Mouse (Mus musculus): ENCODE results near the gene Mogat1. TPM values are rescaled to one million over a fixed set of nuclear protein-coding genes. Genes with fewer than 3 reads are reported as not detected.
"Not testable (repeated sequence)": the region's sequence is repeated elsewhere in the genome, so short reads cannot be mapped to it uniquely, and the experiment has no call there.

Gene Mogat1
- total RNA-seq, 2 experiments from 2014 or later, result 0.64 TPM; not detected in 1

DNA sequence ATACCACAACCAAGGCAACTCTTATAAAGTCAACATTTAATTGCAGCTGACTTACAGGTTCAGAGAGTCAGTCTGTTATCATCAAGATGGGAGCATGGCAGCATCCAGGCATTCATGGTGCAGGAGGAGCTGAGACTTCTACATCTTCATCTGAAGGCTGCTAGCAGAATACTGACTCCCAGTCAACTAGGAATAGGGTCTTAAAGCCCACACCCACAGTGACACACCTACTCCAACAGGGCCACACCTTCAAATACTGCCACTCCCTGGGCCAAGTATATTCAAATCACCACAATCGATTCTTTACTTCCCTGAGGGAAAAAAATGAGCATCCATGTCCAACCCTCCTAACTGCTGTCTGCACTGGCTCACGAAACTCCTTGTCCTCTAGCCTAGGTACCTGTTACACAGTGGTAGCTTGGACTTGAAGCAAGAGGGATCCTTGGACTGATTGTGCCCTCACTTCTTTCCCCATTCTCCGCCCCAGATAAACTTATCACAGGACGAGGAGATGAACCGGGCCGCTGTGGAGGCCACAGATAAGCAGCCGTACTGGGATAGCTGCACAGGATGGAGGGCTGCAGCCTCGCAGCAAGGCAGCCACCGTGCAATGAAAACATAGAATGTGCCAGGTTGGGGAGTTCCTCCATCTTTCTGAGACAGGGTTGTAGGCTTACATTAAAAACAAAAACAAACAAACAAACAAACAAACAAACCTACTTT, 23.8 kb downstream of the Mogat1 start:
- DNase-seq, result no peak

DNA sequence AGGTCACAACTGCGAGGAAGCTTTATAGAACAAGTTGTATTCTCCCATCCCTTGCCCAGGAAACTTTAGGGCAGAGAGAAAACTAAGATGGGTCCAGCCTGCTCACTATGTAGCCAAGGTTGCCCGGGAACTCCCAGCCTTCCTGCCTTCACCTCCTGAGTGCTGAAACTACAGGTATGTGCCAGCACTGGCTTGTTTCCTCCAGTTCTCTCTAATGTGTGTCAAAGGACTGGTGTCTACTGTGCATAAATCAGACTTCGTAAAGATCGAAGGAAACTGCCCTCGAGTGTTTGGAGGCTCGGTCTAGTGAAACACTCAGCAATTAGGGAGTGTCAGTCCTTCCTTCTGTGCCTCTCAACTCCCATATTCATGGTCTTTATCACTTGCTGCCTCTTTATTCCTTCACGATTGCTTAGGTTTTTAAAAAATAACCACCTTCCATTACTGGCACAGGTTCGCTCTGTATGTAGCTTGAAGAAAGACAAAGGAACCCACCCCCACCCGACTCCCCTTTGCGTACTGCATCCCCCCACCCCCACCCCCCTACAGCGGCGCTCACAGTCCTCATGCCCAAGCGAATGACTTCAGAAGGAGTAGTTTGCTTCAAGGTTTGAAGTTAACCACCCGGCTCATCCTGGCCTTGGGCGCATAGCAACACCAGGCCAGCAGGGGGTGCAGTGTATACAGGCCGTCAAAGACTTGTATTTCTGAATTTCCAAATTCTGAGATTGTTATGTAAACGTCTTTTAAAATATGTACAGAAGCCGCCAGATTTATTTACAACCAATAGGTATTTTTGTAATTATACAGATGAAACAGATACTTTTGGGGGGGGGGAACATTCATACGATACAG, 25.7 kb downstream of the Mogat1 start:
- peak; percentile 80 for DNase-seq
- intact Hi-C loops (cut with DNase I; ENCODE audit: low total_unique reads), result no loop called here

More for the DNA sequence above, 23.8 kb downstream of the Mogat1 start:
- intact Hi-C loops (cut with DNase I; ENCODE audit: low total_unique reads), result no loop called here

DNA sequence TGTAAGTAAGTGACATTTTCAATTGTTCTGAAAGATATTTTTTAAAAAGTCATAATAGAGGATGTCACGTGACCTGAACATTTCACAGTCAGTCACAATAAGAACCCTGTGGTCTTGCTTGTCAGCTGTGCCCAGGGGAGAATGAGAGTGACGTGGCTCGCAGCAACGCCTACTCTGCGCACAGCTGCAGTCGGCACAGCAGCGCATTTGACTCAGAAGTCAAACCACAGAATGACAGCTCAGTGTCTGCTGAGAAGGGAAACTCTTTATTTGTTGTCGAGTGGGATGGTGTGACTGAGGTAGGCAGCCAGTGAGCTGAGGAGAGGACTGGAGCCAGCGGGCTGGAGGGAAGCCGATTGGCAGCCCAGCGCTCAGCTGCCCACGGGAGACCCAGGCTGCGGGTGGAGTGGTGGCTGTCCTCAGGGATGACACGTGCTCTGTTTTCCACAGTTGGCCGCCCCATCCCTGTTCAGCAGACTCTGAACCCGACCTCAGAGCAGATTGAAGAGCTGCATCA, 26.8 kb downstream of the Mogat1 start:
- intact Hi-C loops (cut with DNase I; ENCODE audit: low total_unique reads), result no loop called here
- DNase-seq, result peak; percentile 68

DNA sequence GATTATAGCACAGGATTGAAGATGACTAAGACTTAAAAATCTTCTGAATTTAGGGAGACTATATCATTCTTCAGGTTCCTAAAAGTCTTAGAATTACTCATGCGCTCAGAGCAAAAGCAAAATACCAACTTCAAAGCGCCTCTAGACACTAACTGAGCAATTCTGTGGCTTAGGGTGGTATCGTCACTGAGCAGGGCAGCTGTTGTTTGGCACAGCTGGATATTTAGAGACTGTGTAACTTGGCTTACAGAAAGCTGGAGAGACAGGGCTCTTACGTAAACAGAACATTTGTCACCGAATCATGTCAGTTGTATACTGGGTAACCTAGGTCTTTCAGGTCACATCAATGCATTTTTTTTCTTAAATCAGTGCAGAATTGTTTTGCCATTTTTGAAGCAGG, 27.6 kb downstream of the Mogat1 start:
- intact Hi-C loops (cut with DNase I; ENCODE audit: low total_unique reads), result no loop called here
- no peak for DNase-seq

DNA sequence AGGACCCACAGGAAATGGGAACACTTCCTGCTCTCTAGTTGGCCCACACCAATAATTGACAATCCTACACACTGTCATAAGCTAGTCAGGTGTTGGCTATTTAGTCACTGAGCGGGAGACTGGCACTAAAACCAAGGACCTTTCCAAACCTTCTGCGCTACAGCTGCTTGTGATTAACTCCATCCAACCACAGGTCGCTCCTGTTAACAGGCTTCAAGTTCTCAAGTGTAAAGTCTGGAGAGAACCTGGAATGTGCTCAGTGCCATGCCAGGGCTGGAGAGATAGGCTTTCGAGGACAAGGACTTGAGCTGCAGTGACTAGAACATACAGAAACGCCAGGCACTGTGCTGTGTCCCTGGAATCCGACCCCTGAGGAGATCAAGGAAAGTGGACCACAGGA, 28.4 kb downstream of the Mogat1 start:
- intact Hi-C loops (cut with DNase I; ENCODE audit: low total_unique reads), result no loop called here
- no peak for DNase-seq

DNA sequence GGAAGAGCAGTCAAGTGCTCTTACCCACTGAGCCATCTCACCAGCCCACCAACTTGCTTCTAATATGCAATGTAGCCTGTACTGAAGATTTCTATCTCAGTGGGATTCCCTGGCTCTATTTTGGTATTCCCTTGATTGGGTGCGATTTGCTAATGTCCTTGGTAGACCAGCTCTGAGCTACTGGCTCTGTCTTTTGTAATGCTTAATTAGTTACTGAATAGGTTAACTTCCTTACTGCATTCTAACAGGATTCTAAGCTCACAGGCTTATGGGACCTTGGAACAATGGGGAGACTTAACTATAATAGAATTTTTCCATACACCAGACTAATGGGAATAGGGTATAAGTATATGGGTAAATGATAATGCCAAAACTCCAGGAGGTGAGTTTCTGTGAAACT, 32.8 kb downstream of the Mogat1 start:
- intact Hi-C loops (cut with DNase I; ENCODE audit: low total_unique reads); DNase-seq: not testable (repeated sequence)

DNA sequence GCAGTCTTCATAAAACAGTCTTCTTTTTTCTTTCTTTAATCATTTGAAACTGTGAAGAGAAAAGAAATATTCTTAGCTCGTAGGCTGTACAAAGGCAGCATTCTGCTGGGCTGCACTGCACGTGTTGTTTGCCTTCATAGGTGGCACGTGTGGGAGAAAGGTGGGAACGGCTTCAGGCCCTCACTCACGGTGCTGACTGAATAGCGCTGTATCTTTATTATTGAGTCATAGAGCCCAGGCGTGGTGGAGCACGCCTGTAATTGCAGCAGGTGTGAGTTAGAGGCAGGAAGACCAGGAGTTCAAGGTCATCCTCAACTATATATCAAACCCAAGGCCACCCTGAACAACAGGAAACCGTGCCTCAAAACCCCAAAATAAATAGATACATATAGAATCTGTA, 35.5 kb downstream of the Mogat1 start:
- no peak for DNase-seq
- intact Hi-C loops (cut with DNase I; ENCODE audit: low total_unique reads), result no loop called here

DNA sequence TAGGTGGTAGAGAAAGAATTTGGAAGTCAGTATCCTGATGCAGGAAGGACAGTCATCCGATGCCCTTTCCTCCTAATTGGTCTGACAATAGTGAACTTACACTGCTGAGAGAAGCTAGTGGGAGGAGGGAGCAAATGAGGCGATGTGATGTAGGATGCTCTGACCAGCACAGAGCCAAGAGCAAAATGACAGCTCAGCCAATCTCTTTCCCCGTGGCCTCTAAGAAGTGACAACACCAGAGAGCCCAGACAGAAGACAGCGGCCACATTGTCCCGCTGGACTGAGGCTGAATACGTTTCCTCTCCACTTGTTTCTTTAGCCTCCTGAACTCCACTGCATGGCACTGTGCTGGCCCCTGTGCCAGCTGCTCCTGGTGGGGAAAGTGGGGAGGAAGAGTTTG, 38.2 kb downstream of the Mogat1 start:
- no peak for DNase-seq

DNA sequence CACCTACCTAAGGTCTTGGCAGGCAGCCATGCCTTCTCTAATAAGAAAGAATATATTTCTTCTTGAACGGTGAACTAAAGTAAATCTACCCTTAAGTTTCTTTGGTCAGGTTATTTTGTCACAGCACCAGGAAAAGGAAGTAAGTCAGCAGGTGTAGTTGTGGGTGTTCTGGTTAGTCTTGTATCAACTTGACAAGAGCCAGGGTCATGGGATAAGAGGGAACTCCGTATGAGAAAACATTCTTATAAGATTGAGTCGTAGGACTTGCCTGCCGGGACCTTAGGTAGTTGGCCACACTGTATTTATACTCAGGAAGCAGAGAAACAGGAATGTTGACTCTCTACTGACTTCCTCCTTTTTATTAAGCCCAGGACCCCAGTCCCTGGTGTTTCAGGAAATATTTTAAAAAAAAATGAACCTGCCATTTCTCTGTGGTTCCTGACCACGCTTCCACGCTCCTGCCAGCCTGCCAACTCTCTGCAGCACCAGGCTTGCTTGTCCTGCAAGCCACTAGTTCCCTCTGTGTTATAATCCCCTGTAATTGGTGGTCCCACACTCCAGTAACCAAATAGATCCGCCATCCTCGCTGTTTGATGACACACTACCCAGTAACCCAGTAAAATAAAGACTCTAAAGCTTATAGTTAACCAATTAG, 43.3 kb downstream of the Mogat1 start:
- intact Hi-C loops (cut with DNase I; ENCODE audit: low total_unique reads), result no loop called here
- DNase-seq, result no peak

More for the DNA sequence above, 38.2 kb downstream of the Mogat1 start:
- intact Hi-C loops (cut with DNase I; ENCODE audit: low total_unique reads), result no loop called here

DNA sequence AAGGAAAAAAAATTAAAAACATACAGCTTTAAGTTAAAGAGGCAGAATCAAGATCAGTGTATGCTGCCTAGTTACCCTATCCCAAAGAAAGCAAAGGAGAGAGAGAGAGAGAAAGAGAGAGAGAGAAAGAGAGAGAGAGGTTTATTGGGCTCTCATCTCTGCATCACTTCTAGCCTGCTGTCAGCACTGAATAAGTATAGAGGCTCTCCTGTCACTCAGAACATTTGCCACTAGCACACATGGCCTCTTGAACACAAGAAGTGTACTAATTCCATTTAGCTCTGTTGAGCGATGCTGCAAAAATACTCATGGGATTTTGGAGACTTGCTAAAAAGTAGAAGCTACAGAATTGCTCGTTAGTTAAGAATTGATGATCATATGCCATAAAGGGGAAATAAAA, 56.2 kb downstream of the Mogat1 start:
- DNase-seq, result no peak
- intact Hi-C loops (cut with DNase I; ENCODE audit: low total_unique reads), result no loop called here

DNA sequence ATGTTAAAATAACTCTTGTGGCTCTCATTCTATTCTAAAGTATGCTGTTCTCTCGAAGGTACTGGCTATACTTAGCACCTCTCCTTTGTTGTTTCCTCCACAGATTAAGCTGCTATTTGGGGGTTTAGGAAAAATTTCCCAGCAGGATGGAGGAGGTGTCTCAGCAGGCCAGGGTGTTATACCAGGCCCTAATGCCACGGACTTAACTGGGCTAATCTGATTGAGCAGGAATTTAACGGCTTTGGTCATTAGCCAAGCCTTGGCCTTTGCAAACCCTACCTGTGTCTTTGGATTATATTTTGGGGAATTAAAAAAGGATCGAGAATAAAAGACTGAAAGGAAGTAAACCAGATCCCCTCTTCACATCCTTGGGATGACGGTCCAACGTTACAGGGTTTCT, 56.6 kb downstream of the Mogat1 start:
- DNase-seq, result no peak
- intact Hi-C loops (cut with DNase I; ENCODE audit: low total_unique reads), result no loop called here

DNA sequence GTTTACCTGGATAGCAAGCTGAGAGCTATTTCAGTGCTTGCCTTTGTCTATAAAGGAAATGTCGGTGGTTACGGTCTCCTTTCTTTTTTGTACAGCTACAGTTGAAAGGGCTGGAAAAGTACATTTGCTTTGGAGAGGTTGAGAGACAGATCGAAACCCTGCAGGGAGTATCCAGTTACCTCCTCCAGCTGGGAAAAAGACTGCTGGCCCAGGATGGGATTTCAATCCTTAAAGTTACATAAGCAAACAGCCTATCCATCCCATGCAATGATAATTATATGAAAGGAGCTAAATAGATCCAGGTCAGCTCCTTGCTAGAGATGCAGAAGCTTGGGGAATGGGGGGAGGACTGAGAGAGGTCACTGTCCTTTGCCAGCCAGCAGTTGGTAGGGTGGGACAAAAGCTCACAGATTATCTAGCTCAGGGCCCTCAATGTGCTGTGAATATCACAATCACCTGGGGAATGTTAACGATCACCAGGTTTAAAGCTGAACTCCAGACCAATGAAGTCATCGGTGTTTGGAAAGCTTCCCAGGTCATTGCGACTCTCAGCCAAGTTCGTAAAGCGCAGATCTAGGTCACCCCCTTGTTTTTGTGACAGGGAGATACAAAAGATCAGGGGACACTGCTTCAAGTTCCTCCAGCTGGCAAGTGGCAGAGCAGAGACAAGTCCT, 57.2 kb downstream of the Mogat1 start:
- peak; percentile 24 for DNase-seq

DNA sequence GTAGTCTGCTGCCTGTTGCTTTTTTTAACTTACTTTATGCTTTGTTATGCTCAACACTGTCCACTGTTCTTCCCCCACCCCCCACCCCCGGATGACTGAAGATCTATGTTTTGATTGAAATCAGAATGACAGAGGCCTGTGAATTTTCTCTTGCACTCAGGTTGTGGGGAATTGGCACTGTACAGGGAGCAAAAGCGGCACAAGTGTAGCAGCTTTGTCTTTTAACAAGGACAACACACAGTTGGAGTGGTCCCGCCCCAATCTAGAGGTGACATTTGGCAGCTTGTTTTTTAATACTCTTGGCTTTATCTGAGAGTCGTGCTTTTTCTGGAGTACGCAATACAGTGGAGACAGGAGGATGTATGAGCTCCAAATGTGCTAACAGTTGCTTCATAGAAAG, 58.8 kb downstream of the Mogat1 start:
- no peak for DNase-seq
- intact Hi-C loops (cut with DNase I; ENCODE audit: low total_unique reads), result no loop called here

More for the DNA sequence above, 57.2 kb downstream of the Mogat1 start:
- intact Hi-C loops (cut with DNase I; ENCODE audit: low total_unique reads), result no loop called here

DNA sequence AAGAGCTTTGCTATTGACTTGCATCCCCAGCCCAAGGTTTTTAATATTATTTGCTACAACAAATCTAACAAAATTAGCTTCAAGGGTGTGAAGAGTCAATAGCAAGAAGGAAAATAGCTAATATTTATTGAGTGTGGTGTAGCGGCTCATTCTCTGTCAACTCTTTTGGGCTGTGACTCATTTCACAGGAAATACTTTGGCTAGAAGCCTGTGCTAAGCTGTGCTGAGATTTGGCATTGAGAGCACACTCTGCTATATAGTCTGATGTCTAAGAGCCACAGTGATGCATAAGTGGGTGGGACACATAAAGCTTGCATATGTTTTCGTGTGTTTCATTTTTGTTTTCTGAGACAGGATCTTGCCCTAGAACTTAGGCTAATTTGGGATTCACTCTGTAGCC, 74.3 kb downstream of the Mogat1 start:
- intact Hi-C loops (cut with DNase I; ENCODE audit: low total_unique reads), result no loop called here
- no peak for DNase-seq

DNA sequence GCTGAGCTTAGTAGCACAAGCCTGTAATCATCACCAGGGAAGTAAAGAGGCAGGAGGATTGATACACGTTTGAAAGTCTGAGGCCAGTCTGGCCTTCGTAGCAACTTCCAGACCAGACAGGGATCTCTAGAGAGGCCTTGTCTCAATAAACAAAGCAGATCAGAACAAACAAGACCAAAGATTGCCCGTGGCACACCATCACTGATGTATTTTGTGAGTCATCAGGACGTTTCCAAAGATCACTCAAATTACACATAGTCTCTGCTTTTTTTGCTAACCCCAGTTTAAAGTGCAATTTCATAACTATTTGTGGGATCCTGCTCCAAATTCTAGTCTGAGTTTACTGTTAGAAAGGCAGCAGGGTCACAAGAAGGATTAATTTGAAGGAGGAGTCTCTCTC, 76.2 kb downstream of the Mogat1 start:
- DNase-seq, result no peak
- intact Hi-C loops (cut with DNase I; ENCODE audit: low total_unique reads), result no loop called here

Other genes with a start within 250 kb of the Mogat1 start
- under 1 TPM in 1 of 2 experiments, not detected in 1; 0.08 TPM for gene Sgpp2, start 200.6 kb upstream of the Mogat1 start, total RNA-seq (2021)
- gene Farsb, start 22.1 kb upstream of the Mogat1 start, total RNA-seq (2021), result 10 to 100 TPM; 43.2 to 44.7 TPM
- gene BC035947, start 1.2 kb downstream of the Mogat1 start, total RNA-seq (2021), result not detected
- gene Acsl3, start 146.8 kb downstream of the Mogat1 start, total RNA-seq (2021), result 10 to 100 TPM in 1 of 2 experiments, 1 to 10 TPM in 1; 7.0 to 10.0 TPM
- 1 to 10 TPM; 1.6 to 2.2 TPM for gene Utp14b, start 147.0 kb downstream of the Mogat1 start, total RNA-seq (2021)

All from gastrocnemius, postnatal 14 days (tissue).